Mouse (Mus musculus): ENCODE data around the gene Kif22.

The Kif22 gene

GRCm38 (mm10) chr7:127017950-127018345 lies 24.3 kb downstream of the Kif22 start:
- DNase-seq (ENCODE audit: low read depth in 2 of 2, low spot score in 2 of 2): no peak

GRCm38 (mm10) chr7:127016971-127017949 lies 25.0 kb downstream of the Kif22 start, which contains the start of gene Pagr1a:
TSS of gene Pagr1a (minus strand) at chr7:127017352.
- DNase-seq (ENCODE audit: low read depth in 2 of 2, low spot score in 2 of 2): peak; percentile 92

- DNase-seq (ENCODE audit: low read depth in 2 of 2, low spot score in 2 of 2): no peak
These were observed 25.8 kb downstream of the Kif22 start for GRCm38 (mm10) chr7:127016486-127016938.

GRCm38 (mm10) chr7:127016481-127016485 lies 26.0 kb downstream of the Kif22 start, which contains the start of gene Pagr1b:
TSS of gene Pagr1b (minus strand) at chr7:127016484.
- no peak for DNase-seq (ENCODE audit: low read depth in 2 of 2, low spot score in 2 of 2)

GRCm38 (mm10) chr7:127016081-127016480 lies 26.2 kb downstream of the Kif22 start:
- DNase-seq (ENCODE audit: low read depth in 2 of 2, low spot score in 2 of 2): no peak

GRCm38 (mm10) chr7:127014993-127015392 lies 27.3 kb downstream of the Kif22 start:
- no peak for DNase-seq (ENCODE audit: low read depth in 2 of 2, low spot score in 2 of 2)

- peak; percentile 41 to 64 for DNase-seq (ENCODE audit: low read depth in 2 of 2, low spot score in 2 of 2)
These were observed 28.0 kb downstream of the Kif22 start, which contains the start of gene Mvp for GRCm38 (mm10) chr7:127014320-127014719. TSS of gene Mvp (minus strand) at chr7:127014621.

- DNase-seq (ENCODE audit: low read depth in 2 of 2, low spot score in 2 of 2): no peak
These were observed 28.9 kb downstream of the Kif22 start for GRCm38 (mm10) chr7:127013385-127013784.

GRCm38 (mm10) chr7:127012845-127013244 lies 29.4 kb downstream of the Kif22 start:
- DNase-seq (ENCODE audit: low read depth in 2 of 2, low spot score in 2 of 2): no peak

GRCm38 (mm10) chr7:127012374-127012773 lies 29.9 kb downstream of the Kif22 start:
- no peak for DNase-seq (ENCODE audit: low read depth in 2 of 2, low spot score in 2 of 2)

GRCm38 (mm10) chr7:127011717-127012116 lies 30.6 kb downstream of the Kif22 start:
- DNase-seq (ENCODE audit: low read depth in 2 of 2, low spot score in 2 of 2): no peak

- no peak for DNase-seq (ENCODE audit: low read depth in 2 of 2, low spot score in 2 of 2)
These were observed 31.2 kb downstream of the Kif22 start for GRCm38 (mm10) chr7:127011051-127011450.

- DNase-seq (ENCODE audit: low read depth in 2 of 2, low spot score in 2 of 2): no peak
These were observed 32.8 kb downstream of the Kif22 start for GRCm38 (mm10) chr7:127009307-127010085.

- no peak for DNase-seq (ENCODE audit: low read depth in 2 of 2, low spot score in 2 of 2)
These were observed 33.8 kb downstream of the Kif22 start for GRCm38 (mm10) chr7:127008239-127009019.

- no peak for DNase-seq (ENCODE audit: low read depth in 2 of 2, low spot score in 2 of 2)
These were observed 34.8 kb downstream of the Kif22 start for GRCm38 (mm10) chr7:127007313-127008024.

- no peak for DNase-seq (ENCODE audit: low read depth in 2 of 2, low spot score in 2 of 2)
These were observed 38.0 kb downstream of the Kif22 start for GRCm38 (mm10) chr7:127004122-127004875.

- DNase-seq (ENCODE audit: low read depth in 2 of 2, low spot score in 2 of 2): no peak
These were observed 38.7 kb downstream of the Kif22 start for GRCm38 (mm10) chr7:127003620-127004019.

GRCm38 (mm10) chr7:126999568-126999967 lies 42.7 kb downstream of the Kif22 start:
- peak; percentile 44 to 59 for DNase-seq (ENCODE audit: low read depth in 2 of 2, low spot score in 2 of 2)

GRCm38 (mm10) chr7:126996449-126996848 lies 45.8 kb downstream of the Kif22 start:
- DNase-seq (ENCODE audit: low read depth in 2 of 2, low spot score in 2 of 2): no peak

GRCm38 (mm10) chr7:126988816-126989215 lies 53.5 kb downstream of the Kif22 start:
- DNase-seq (ENCODE audit: low read depth in 2 of 2, low spot score in 2 of 2): no peak
